Mouse (Mus musculus) liver (tissue): ENCODE results near the gene Aqp9.

Source experiments
- DNase-seq: peaks from one replicate; pipeline ENCODE4 v3.0.0-alpha.2; 2020; ENCODE audit warnings: mixed read lengths

The Aqp9 gene

DNA sequence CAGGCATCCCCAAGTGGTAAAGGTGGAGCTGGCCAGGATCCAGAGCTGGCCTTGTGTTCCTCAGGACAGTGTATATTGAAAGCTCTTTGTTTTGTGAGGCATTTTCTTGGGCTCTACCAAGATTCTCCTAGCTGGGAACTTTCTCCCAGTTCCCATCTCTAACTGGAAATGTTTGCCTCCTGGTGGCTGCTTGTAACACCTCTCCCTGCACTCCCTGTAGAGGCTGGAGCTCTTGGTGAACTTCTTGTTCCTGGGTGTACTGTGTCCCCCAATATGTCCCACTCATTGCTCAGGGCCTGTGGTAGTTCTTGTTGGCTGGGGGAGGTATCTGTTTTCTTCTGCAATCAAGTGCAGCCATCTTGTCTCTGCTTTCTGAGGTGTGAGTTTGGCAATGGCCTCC lies 104.9 kb downstream of the Aqp9 start:
- DNase-seq = no peak

DNA sequence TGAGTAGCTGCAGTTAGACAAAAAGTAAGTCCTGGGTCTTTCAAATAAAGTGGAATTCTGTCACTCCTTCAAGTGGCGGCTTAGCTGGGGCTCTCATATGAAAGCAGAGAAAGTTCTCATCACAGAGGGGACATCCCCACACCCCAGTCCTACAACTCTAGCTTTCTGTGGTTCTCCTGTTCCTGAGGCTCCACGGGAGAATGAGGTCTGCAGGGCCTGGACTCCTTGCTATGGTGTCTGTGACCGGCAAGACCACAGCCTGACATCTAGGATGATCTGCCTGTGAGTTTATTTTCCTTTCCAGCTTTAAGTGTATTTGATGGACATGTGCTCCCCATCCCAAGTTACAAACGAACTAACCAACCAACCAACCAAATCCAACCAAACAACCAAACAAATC lies 105.5 kb downstream of the Aqp9 start:
- no peak for DNase-seq

DNA sequence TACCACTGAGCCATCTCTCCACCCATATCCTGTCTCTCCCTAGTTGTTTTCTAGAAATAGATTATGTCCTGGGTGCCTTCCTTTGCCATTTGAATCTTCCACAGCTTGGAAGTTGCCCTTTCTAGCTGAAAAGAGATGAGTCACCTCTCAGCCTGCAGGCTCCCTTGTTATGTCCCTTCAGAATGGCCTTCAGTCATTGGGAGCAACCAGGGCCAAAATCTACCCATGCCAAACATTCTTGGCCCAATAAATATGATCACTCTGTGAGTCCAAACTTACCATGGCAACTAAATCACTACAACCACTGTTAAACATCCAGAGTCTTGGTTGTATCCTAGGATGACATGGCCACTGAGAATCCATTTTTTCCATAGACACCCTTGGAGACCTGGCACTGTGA lies 106.2 kb downstream of the Aqp9 start:
- no peak for DNase-seq
